Mouse (Mus musculus): Measurements from ENCODE around the gene Lama5. TPM values are rescaled to one million over a fixed set of nuclear protein-coding genes. Genes with fewer than 3 reads are reported as not detected.

Gene Lama5
- polyA plus RNA-seq, 1 experiment from 2014 or later: 1.2 TPM

DNA sequence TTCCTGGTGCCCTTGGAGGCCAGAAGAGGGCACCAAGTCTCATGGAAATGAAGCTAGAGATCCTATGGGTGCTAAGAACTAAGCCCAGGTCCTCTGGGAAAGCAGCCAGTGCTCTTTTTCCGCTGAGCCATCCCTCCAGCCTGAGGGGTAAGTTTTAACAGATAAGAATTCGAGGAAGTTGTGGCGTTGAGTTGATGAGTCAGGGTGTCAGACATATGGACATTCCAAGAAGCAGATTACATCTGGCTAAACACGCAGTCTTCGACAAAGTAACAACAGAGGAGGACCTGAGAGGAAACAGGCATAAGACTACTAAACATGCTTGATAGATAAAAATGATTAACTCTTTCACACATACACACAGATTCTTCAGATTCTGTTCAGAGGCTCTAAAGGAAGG, 12.9 kb upstream of the Lama5 start:
- Histone ChIP-seq H3K27ac (ENCODE audit: low read depth, low read length) (no peak overlapping the region), H3K36me3 (ENCODE audit: control insufficient read depth, insufficient read depth, low read length) (no peaks in the 10 kb centered on the region), H3K4me3 (ENCODE audit: low read depth, low read length) (no peak overlapping the region), H3K4me1 (ENCODE audit: control insufficient read depth, insufficient read depth, low read length) (no peaks in the 10 kb centered on the region; the same call in 1 of the 2 replicates), H3K4me2 (ENCODE audit: low read depth, low read length) (no peak overlapping the region), H3K27me3 (ENCODE audit: control insufficient read depth, insufficient read depth, low read length) (no peaks in the 10 kb centered on the region), H3K9me3 (ENCODE audit: control insufficient read depth, low read length) (no peaks in the 10 kb centered on the region), H3K9ac (replicated peaks; ENCODE audit: low read depth, low read length) (no peak overlapping the region)
- WGBS: 89% methylated on average over 5 of the region's 5 CpGs
- ATAC-seq (ENCODE audit: low read depth): no peak

DNA sequence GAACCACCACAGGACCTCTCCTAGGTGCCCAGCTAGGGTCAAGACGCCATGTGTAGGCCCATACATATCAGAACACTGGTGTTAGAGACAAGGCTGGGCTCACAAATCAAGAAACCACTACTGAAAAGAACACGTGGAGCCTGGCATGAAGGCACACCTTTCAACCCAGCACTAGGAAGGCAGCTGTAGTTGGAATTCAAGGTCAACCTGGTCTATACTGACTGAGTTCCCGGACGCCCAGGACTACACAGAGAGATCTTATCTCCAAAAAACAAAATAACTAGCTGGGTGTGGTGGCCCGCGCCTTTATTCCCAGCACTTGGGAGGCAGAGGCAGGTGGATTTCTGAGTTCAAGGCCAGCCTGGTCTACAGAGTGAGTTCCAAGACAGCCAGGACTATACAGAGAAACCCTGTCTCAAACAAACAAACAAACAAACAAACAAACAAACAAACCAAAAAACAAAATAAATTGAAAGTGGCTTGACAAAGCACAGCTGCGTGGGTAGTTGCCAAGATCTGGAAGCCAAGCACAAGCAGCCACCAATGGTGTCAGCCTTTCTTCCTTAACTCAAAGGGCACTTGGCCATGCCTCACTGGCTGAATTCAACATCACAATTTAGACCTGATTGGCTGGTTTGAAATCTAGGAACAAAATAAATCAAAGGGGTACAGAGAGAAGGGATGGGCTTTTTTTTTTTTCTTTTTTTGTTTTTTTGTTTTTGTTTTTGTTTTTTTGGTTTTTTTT, 12.1 kb upstream of the Lama5 start:
- no peak for ATAC-seq (ENCODE audit: low read depth)
- no peak overlapping the region for H3K9ac ChIP-seq (replicated peaks; ENCODE audit: low read depth, low read length)
- no peak overlapping the region for H3K4me2 ChIP-seq (ENCODE audit: low read depth, low read length)
- H3K4me1 ChIP-seq (ENCODE audit: control insufficient read depth, insufficient read depth, low read length): no peaks in the 10 kb centered on the region; the same call in 1 of the 2 replicates
- WGBS: 90% methylated on average over 7 of the region's 7 CpGs
- no peaks in the 10 kb centered on the region for H3K27me3 ChIP-seq (ENCODE audit: control insufficient read depth, insufficient read depth, low read length)
- H3K9me3 ChIP-seq (ENCODE audit: control insufficient read depth, low read length): no peaks in the 10 kb centered on the region
- no peak overlapping the region for H3K27ac ChIP-seq (ENCODE audit: low read depth, low read length)
- H3K4me3 ChIP-seq (ENCODE audit: low read depth, low read length): no peak overlapping the region
- H3K36me3 ChIP-seq (ENCODE audit: control insufficient read depth, insufficient read depth, low read length): no peaks in the 10 kb centered on the region

DNA sequence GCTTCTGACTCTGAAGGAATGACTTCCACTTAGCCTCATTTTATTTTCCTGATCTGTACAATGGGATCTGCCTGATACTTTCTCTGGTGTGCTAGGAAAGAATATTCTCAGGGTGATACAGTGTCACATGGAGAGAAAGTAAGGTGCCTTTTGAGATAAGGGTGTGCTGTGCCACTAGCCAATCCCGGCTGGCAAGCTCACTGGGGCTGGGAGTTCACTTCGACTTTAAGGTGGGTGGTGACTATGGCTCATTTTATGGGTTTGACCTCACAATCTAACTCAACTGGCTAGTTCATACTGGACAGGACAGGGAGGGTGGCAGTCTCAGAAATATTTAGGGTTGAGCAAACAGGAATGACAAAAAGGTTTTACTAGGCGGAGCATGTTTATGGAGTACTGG, 11.3 kb upstream of the Lama5 start:
- H3K4me3 ChIP-seq (ENCODE audit: low read depth, low read length): no peak overlapping the region
- no peaks in the 10 kb centered on the region for H3K9me3 ChIP-seq (ENCODE audit: control insufficient read depth, low read length)
- H3K9ac ChIP-seq (replicated peaks; ENCODE audit: low read depth, low read length): no peak overlapping the region
- no peak overlapping the region for H3K4me2 ChIP-seq (ENCODE audit: low read depth, low read length)
- no peaks in the 10 kb centered on the region for H3K27me3 ChIP-seq (ENCODE audit: control insufficient read depth, insufficient read depth, low read length)
- no peak overlapping the region for H3K27ac ChIP-seq (ENCODE audit: low read depth, low read length)
- WGBS: 83% methylated on average over 3 of the region's 3 CpGs
- no peaks in the 10 kb centered on the region for H3K36me3 ChIP-seq (ENCODE audit: control insufficient read depth, insufficient read depth, low read length)
- ATAC-seq (ENCODE audit: low read depth): no peak
- H3K4me1 ChIP-seq (ENCODE audit: control insufficient read depth, insufficient read depth, low read length): no peaks in the 10 kb centered on the region; the same call in 1 of the 2 replicates

DNA sequence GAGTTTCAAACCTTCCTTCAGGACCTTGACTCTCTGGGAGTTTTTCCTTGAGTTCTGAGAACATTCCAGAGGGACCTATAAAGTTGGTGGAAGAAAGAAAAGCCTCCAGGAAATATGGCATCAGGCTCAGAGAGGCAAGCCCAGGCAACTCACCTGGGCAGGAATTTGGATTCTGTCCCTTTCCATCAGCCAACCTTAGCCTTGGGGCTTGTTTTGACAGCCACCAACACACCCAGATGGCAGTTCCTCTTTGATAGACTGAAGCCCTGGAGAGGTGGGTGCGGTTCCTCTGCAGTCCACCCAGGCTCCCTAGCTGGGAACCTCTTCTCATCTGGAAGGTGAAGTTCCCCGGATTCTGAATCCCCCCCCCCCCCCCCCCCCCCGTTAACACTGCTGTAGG, 10.8 kb upstream of the Lama5 start:
- WGBS: 66% methylated on average over 2 of the region's 3 CpGs
- Histone ChIP-seq H3K27ac (ENCODE audit: low read depth, low read length) (no peak overlapping the region), H3K9me3 (ENCODE audit: control insufficient read depth, low read length) (no peaks in the 10 kb centered on the region), H3K36me3 (ENCODE audit: control insufficient read depth, insufficient read depth, low read length) (no peaks in the 10 kb centered on the region), H3K27me3 (ENCODE audit: control insufficient read depth, insufficient read depth, low read length) (no peaks in the 10 kb centered on the region), H3K9ac (replicated peaks; ENCODE audit: low read depth, low read length) (no peak overlapping the region), H3K4me3 (ENCODE audit: low read depth, low read length) (no peak overlapping the region), H3K4me1 (ENCODE audit: control insufficient read depth, insufficient read depth, low read length) (no peaks in the 10 kb centered on the region; the same call in 1 of the 2 replicates), H3K4me2 (ENCODE audit: low read depth, low read length) (no peak overlapping the region)
- no peak for ATAC-seq (ENCODE audit: low read depth)

GRCm38 (mm10) chr2:180235788-180236187, 10.1 kb upstream of the Lama5 start:
- Histone ChIP-seq H3K9ac (replicated peaks; ENCODE audit: low read depth, low read length) (no peak overlapping the region), H3K4me1 (ENCODE audit: control insufficient read depth, insufficient read depth, low read length) (no peaks in the 10 kb centered on the region; the same call in 1 of the 2 replicates), H3K4me3 (ENCODE audit: low read depth, low read length) (no peak overlapping the region), H3K36me3 (ENCODE audit: control insufficient read depth, insufficient read depth, low read length) (no peaks in the 10 kb centered on the region), H3K27me3 (ENCODE audit: control insufficient read depth, insufficient read depth, low read length) (no peaks in the 10 kb centered on the region), H3K9me3 (ENCODE audit: control insufficient read depth, low read length) (no peaks in the 10 kb centered on the region), H3K4me2 (ENCODE audit: low read depth, low read length) (no peak overlapping the region), H3K27ac (ENCODE audit: low read depth, low read length) (no peak overlapping the region)
- no peak for ATAC-seq (ENCODE audit: low read depth)
- WGBS: 92% methylated on average over 4 of the region's 4 CpGs

GRCm38 (mm10) chr2:180234980-180235379, 9.3 kb upstream of the Lama5 start:
- H3K4me1 ChIP-seq (ENCODE audit: control insufficient read depth, insufficient read depth, low read length): no peaks in the 10 kb centered on the region; the same call in 1 of the 2 replicates
- ATAC-seq (ENCODE audit: low read depth): no peak
- no peaks in the 10 kb centered on the region for H3K36me3 ChIP-seq (ENCODE audit: control insufficient read depth, insufficient read depth, low read length)
- H3K27me3 ChIP-seq (ENCODE audit: control insufficient read depth, insufficient read depth, low read length): no peaks in the 10 kb centered on the region
- H3K4me2 ChIP-seq (ENCODE audit: low read depth, low read length): no peak overlapping the region
- whole genome bisulfite sequencing: 70% methylated on average over 6 of the region's 6 CpGs
- H3K9ac ChIP-seq (replicated peaks; ENCODE audit: low read depth, low read length): no peak overlapping the region
- H3K27ac ChIP-seq (ENCODE audit: low read depth, low read length): no peak overlapping the region
- H3K4me3 ChIP-seq (ENCODE audit: low read depth, low read length): no peak overlapping the region
- no peaks in the 10 kb centered on the region for H3K9me3 ChIP-seq (ENCODE audit: control insufficient read depth, low read length)

DNA sequence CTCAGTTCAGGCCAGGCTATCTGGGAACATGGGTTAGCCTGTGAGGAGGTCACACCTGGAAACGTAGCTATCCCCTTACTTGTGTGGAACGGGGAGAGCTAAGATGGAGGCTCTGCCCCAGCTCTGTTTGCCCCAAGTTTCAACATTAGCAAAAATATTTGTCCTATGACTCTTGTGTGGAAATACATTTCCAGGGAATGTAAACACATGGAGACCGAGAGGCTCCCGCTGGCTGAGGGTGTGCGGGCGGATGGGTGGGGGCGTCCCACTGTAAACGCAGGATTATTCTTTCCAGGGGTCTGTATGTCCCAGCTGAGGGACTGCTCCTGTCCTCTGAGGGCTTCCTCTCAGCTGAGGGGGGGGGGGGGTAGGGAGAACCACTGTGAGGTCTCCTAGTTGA, 8.7 kb upstream of the Lama5 start:
- no peak overlapping the region for H3K27ac ChIP-seq (ENCODE audit: low read depth, low read length)
- no peaks in the 10 kb centered on the region for H3K27me3 ChIP-seq (ENCODE audit: control insufficient read depth, insufficient read depth, low read length)
- no peaks in the 10 kb centered on the region for H3K36me3 ChIP-seq (ENCODE audit: control insufficient read depth, insufficient read depth, low read length)
- no peaks in the 10 kb centered on the region; the same call in 1 of the 2 replicates for H3K4me1 ChIP-seq (ENCODE audit: control insufficient read depth, insufficient read depth, low read length)
- no peak overlapping the region for H3K4me2 ChIP-seq (ENCODE audit: low read depth, low read length)
- H3K9ac ChIP-seq (replicated peaks; ENCODE audit: low read depth, low read length): no peak overlapping the region
- no peak for ATAC-seq (ENCODE audit: low read depth)
- WGBS: 96% methylated on average over 8 of the region's 8 CpGs
- H3K9me3 ChIP-seq (ENCODE audit: control insufficient read depth, low read length): no peaks in the 10 kb centered on the region
- H3K4me3 ChIP-seq (ENCODE audit: low read depth, low read length): no peak overlapping the region

DNA sequence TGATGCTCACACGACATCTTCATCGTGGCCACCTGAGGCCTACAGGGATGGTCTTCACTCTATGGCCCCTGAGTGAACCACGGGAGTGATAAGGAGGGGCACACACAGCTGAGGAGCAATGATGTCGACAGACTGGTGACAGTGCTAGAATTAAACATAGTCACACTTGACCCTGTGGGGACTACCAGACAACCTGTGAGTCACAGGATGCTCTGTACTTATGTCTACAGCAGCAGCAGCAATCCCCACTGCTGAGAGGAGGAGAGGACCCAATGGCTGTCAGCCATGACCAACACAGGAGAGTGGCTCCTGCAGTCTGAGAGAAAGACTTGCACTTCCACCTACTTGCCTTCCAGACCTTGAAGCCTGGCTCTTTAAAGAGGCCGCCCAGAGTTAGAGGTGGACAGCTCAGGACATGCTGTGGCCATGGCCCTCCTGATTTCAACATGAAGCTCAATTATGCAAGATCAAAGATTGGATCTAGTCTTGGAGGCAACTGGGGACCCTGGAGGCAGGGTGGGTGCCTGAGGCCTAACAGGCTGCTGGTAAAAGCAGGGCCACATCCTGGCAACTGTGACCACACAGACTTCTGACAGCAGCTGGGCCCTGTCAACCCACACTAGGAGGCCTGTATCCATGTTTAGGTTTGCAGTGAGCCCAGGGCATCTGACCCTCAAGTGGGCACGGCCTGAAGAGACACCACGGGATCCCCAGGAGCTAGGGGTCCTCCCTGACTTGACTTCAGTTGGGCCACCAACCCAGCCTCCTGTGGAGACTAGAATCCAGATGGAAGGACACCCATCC, 7.6 kb upstream of the Lama5 start:
- WGBS: 89% methylated on average over 7 of the region's 7 CpGs
- Histone ChIP-seq H3K27ac (ENCODE audit: low read depth, low read length) (no peak overlapping the region), H3K27me3 (ENCODE audit: control insufficient read depth, insufficient read depth, low read length) (no peaks in the 10 kb centered on the region), H3K4me2 (ENCODE audit: low read depth, low read length) (no peak overlapping the region), H3K9me3 (ENCODE audit: control insufficient read depth, low read length) (no peaks in the 10 kb centered on the region), H3K4me1 (ENCODE audit: control insufficient read depth, insufficient read depth, low read length) (peaks cover 3% of the 10 kb centered on the region; the same call in 1 of the 2 replicates), H3K36me3 (ENCODE audit: control insufficient read depth, insufficient read depth, low read length) (no peaks in the 10 kb centered on the region), H3K9ac (replicated peaks; ENCODE audit: low read depth, low read length) (no peak overlapping the region), H3K4me3 (ENCODE audit: low read depth, low read length) (no peak overlapping the region)
- ATAC-seq (ENCODE audit: low read depth): no peak

DNA sequence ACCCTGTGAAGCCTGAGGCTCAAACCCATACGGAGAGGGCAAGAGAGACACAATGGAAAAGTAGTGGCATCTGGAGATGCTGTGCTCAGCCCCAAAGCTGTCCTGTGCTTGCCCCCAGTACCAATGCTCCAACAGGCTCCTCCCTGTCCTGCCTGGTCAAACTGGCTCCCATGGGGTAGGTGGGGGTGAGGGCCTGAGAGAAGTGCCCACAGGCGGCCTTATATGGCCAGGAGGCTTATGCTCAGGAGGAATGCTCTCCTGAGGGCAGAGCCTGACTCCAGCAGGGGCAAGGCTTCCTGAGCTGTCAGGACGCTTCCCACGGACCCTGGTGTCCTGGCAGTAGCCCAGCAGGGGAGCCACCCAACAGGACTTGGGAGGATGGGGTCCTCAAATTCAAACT, 4.8 kb upstream of the Lama5 start:
- Histone ChIP-seq H3K9me3 (ENCODE audit: control insufficient read depth, low read length) (no peaks in the 10 kb centered on the region), H3K4me3 (ENCODE audit: low read depth, low read length) (no peak overlapping the region), H3K9ac (replicated peaks; ENCODE audit: low read depth, low read length) (no peak overlapping the region), H3K27me3 (ENCODE audit: control insufficient read depth, insufficient read depth, low read length) (no peaks in the 10 kb centered on the region), H3K4me2 (ENCODE audit: low read depth, low read length) (no peak overlapping the region), H3K36me3 (ENCODE audit: control insufficient read depth, insufficient read depth, low read length) (no peaks in the 10 kb centered on the region), H3K27ac (ENCODE audit: low read depth, low read length) (no peak overlapping the region), H3K4me1 (ENCODE audit: control insufficient read depth, insufficient read depth, low read length) (peaks cover 17% of the 10 kb centered on the region; the same call in 1 of the 2 replicates)
- ATAC-seq (ENCODE audit: low read depth): no peak
- 47% methylated on average over 4 of the region's 4 CpGs for WGBS
